Mouse (Mus musculus) bone marrow macrophage, adult 2 months (primary cell): ENCODE data around the gene Ddx58.

ENCODE experiments used
- CTCF ChIP-seq: IDR thresholded peaks from 2 replicates; pipeline ENCODE4 v1.5.1; 2012; ENCODE audit warnings: low read depth, mild to moderate bottlenecking, low read length, moderate library complexity
- POLR2A ChIP-seq: IDR thresholded peaks from 2 replicates; pipeline ENCODE4 v1.6.1; 2012; ENCODE audit warnings: mild to moderate bottlenecking, low read depth, low read length, borderline replicate concordance

DNA sequence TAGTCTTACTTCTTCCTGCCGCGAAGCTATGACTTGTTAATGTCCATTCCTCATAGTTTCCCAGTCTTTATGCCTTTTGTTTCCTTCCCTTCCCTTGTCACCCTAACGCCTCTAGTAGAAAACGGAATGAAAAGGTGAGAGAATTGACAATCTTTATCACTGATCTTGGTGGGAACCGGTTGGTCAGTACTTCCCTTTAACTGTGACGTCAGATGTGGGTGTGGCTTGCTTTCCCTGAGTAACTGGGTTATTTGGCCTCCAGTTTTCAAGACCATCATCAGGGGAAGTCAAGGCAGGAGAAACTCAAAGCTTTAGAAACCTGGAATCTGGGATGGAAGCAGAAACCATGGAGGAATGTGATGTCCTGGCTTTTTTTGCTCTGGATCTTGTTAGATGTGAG, 2.3 kb upstream of the Ddx58 start:
- TF ChIP-seq CTCF: no peak
- no peak for TF ChIP-seq POLR2A
